Mouse (Mus musculus): Measurements from ENCODE around the gene Kif26a. TPM values are rescaled to one million over a fixed set of nuclear protein-coding genes. Genes with fewer than 3 reads are reported as not detected.

Kif26a gene
- total RNA-seq, 2 experiments from 2014 or later = 22.0 to 23.1 TPM

DNA sequence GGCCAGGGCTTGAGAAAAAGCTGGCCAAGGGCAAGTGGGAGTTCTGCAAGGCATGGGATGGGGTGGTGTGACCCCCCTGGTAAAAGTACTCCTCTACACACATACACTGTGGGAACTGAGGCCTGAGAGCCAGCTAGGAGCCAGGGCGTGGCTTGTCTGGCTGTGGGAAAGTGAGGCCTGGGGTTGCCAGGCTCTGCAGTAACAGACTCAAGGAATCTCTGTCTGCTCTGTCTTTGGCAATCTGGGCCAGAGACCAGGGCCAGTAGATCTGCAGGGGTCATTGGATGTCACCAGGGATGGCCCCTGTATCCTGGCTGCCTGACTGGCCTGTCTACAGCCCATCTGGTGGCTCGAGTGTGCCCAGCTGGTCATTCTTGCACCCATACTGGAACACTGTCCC is 61.2 kb downstream of the Kif26a start:
- intact Hi-C loops (cut with DNase I) = no loop called here

DNA sequence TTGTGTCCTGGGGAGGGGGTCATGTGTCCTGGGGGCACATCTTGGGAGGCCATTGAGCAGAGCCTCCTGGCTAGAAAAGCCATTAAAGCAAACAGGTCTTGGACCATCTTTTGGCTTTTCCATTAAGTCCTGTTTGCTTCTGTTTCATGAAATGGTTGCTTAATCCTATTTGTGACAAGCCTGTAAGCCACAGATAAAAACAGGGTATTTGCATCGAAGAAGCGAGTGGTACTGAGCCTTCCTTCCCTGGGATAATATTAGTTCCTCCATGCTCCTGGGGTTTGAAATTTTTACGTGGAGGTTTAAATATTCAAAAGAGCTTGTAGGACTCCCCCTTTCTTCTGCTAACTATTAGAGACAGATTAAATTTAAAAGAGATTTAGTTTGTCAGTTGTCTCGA is 61.7 kb downstream of the Kif26a start:
- DNase-seq = no peak
- intact Hi-C loops (cut with DNase I) = no loop called here

More for the DNA sequence above, 61.2 kb downstream of the Kif26a start:
- DNase-seq = no peak

DNA sequence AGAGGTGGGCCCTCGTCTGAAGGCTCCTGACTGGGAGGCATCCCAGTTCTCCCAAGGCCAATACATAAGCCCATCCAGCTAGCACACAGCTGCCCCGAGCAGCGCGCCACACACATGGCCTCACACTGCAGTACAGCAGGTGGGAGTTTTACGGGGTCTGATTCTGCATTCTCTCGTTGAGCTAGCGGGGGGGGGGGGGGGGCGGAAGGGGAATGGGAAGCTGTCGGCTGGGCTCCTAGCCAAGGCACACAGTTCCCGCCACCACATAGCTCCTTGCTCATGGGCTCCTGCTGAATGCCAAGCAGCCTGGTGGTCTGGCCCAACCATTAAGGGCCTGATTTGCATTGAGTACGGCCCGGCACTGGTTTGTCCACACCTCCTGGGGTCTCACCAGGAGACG is 64.6 kb downstream of the Kif26a start:
- intact Hi-C loops (cut with DNase I) = no loop called here
- DNase-seq = no peak

DNA sequence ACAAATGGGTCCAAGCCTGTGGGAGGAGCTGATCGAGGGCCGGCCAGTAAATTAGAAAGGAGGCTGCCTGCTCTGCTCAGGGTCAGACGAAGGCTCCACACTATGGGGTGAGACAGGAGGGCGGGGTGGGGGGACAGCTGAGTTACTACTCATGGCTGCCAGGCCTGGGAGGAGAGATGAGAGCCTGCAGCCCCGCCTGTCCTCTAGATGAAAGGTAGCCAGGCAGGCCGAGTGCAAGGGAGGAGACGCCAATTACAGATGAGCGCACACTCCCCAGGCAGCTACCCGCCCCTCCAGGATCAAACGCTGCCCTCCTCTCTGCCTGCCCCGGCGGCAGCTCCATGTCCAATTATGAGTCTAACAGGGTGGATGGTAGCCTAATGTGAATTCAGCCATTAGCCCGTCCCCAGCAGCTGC is 68.4 kb downstream of the Kif26a start:
- intact Hi-C loops (cut with DNase I) = no loop called here
- DNase-seq = no peak

DNA sequence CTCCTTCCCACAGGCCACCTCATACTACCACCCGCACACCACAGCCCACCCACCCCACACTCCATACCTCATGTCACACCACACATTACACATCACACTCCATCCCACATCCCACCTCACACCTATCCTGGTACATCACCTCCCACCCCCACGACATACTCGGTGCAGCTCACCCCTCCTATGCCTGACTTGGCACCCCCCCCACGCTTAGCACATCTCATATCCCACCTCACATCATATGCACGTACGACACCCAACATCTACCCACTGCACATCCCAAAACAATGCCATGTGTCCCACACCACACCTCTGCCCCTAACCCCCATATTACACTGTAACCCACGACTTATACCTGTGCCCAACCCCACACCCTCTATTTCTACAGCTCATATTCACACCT is 69.5 kb downstream of the Kif26a start:
- intact Hi-C loops (cut with DNase I) = no loop called here
- DNase-seq = no peak

DNA sequence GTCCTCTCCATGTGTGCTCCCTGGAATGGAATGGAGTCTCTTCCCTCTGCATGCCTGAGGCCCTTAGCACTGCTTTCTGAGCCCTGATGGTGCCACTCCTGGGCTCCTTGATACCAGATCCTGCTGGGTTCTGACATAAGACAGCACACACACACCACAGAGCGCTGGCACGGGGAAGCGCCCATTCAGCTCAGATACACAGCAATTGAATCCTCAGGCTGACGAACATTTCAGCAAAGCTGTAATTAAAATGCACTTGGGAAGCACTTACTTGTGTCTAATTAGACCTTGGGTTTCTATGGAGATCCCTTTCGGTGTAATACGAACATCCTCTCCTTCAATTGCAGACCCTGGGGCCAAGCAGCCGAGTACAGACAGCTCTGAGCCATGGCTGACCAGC is 71.0 kb downstream of the Kif26a start:
- intact Hi-C loops (cut with DNase I) = no loop called here
- DNase-seq = no peak

DNA sequence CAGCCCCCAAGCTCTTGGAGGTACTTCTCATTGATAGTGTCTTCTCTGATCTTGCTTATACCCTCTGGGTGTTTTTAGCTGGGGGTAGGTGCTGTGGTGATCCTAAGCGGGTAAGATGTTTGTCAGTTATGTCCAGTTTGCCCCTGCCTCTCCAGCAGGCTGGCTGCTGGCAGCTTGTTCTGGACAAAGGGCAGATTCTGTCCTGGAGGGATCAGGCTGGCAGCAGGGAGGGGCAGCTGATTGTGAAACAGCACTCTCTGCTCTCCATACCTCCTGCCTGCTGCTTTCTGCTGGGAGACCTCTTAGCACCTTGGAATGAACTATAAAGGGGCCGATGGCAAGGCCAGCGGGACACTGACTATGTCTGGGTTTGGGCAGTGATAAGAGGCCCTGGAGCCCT is 71.7 kb downstream of the Kif26a start:
- intact Hi-C loops (cut with DNase I) = no loop called here
- no peak for DNase-seq

DNA sequence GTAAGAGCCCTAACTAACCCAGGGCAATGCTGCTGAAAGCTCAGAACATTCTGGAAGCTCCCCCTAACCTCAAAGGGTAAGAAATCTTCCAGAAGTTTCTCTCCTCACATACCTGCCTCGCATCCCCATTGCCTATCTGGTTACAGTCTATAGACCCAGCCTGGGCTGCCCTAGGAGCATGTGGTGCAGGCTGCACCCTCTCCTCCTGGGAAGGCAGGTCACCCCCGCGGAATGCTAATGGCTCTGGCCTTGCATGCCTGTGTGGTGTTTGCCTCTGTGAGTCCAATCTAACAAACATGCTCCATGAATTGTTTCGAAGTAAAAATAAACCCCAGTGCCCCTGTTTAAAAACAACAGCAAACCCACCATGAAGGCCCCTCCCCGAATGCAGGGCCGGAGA is 75.3 kb downstream of the Kif26a start:
- no peak for DNase-seq
- intact Hi-C loops (cut with DNase I) = no loop called here

DNA sequence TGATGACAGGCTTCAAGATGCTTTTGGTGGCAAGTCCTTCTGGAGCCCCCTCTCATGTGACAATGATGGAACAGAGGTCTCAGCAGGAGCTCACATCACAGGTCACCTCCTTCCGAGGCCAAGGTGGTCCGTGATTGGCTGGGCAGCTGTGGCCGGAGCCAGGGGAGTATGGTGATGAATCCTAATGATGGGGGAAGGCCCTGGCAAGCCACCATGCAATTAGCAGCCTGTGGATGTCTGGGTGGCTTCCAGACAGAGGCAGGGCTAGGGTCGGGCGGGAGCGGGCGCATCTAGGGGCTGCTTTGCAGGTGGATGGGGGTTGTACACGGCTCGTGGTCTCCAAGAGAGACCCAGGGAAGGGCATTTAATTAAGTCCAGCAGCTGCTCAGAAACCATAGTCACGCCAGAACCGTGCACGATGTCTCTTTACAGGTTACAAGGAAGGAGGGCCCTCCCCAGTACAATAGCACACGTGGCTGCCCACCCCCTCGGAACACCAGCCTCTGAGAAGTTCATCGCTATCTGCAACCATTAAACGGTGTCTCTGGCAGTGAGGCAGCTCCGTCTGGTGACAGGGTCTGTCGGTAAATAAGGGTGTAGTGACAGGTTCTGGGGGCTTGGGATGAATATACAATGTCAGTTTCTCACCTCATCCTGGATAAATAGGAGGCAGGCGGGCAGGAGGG is 75.9 kb downstream of the Kif26a start:
- intact Hi-C loops (cut with DNase I) = no loop called here
- DNase-seq = no peak

DNA sequence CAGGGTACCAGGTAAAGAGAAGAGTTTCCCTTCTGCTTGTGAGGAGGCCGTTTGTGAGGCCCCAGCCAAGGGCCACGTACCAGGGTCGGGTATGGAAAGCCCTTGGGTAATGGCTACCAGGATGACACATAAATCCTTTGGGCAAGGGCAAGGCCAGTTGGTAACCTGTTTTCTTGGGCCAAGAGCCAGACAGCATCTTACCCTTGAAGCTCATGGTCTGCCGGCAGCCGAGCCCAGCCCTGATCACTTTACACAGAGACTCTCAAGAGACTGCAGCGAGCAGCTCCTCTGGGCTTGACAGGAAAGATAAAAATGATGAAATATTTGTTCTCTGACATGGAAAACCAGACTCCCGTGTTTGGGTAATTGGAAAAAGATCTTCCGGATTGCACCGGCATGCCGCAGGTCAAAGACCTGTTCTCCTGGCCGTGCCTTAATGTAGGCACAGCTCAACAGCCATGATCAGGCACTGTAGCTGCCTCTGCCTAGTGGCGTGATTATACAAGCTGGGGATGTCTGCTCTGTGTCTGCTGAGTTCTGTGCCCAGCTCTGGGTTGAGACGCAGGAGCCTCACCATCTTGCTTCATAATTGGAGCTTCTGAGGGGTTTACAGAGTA is 77.8 kb downstream of the Kif26a start:
- intact Hi-C loops (cut with DNase I) = no loop called here

DNA sequence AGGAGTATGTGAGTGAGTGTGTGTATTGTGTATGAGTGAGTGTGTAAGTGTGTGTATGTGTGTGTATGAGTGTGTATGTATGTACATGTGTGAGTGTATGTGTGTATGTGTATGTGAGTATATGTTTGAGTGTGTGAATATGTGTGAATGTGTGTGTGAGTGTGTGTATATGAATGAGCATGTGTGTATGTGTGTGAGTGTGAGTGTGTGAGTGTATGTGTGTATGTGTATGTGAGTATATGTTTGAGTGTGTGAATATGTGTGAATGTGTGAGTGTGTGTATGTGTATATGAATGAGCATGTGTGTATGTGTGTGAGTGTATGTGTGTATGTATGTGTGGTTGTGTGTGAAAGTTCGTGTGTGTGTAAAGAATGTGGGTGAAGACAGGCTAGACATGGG is 80.2 kb downstream of the Kif26a start:
- intact Hi-C loops (cut with DNase I) = no loop called here
- DNase-seq = no peak

More for the DNA sequence above, 77.8 kb downstream of the Kif26a start:
- DNase-seq = no peak

DNA sequence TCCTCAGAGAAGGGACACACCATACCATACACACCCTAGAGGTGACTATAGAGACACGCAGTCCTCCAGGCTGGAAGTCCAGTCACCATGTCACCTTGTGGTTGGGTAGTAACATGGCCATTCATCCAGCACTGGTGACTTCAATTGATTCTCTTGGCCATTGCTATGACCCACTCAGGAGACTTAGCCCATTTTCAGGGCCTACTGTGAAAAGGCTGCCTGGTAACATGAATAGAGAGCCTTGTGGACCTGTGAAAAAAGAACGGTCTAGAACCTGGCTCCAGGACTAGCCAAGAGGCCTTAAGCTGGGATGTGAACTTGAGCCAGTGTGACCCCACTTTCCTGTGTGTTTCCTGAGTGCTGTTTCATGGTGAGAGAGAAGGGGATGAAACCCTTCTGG is 80.6 kb downstream of the Kif26a start:
- intact Hi-C loops (cut with DNase I) = no loop called here
- DNase-seq = no peak

DNA sequence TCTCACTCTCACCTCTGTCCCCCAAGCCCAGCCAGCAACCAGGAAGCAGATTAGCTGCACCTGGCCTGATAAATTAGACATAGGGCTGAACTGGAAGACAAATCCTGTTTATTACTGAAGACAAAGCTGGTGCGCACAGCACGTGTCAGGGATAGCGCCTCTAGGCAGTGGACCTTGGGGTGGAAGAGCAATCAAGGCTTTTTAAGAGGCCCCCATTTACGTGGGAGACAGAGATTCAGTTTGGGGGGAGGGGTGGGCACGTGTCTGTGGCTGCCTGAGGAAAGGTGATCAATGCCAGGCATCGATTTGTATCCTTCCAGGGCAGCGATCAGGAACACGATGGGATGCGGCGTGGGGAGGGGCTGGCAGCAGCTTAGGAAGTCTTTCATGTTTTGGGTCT is 83.1 kb downstream of the Kif26a start:
- DNase-seq = no peak
- intact Hi-C loops (cut with DNase I) = no loop called here

DNA sequence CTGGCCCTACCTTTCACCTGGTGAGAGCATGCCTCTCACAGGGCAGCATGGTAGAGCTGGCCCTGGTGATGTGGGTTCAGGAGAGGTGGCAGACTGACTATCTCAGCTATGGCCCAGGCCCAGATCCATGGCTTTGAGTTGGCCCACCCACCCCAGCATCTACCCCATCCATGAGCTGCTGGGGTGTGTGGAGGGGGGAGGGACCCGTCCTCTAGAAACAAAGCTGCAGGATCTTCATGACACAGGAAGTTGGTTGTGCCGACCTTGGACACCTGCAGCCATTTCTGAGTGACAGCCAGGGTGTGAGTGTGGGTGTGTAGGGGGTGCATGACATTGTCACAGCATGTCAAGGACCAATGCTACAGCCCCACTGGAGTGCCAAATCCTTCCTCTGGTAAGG is 84.2 kb downstream of the Kif26a start:
- intact Hi-C loops (cut with DNase I) = no loop called here
- no peak for DNase-seq

Small RNAs within 50 kb of the gene (microRNA-seq; reads per million reads assigned to microRNA genes)
- gene Mir203 = 47.0 to 148 reads per million in 2 experiments
- 0 reads per million in 2 experiments for gene Mir3073a
- gene Mir3073b = 0 reads per million in 2 experiments

Other genes with a start within 250 kb of the Kif26a start
- gene Ppp1r13b, start 238.1 kb upstream of the Kif26a start, total RNA-seq (2021) = 10 to 100 TPM; 21.1 to 21.5 TPM
- gene Atp5mpl, start 179.2 kb upstream of the Kif26a start, total RNA-seq (2021) = 1,000 to 10,000 TPM; 1,406 to 1,431 TPM
- 1 to 10 TPM in 1 of 2 experiments, under 1 TPM in 1; 0.17 to 1.1 TPM for gene Tdrd9, start 174.6 kb upstream of the Kif26a start, total RNA-seq (2021)
- under 1 TPM in 1 of 2 experiments, not detected in 1; 0.34 TPM for gene Rd3l, start 164.9 kb upstream of the Kif26a start, total RNA-seq (2021)
- gene Aspg, start 39.5 kb upstream of the Kif26a start, total RNA-seq (2021) = 1 to 10 TPM in 1 of 2 experiments, under 1 TPM in 1; 0.37 to 2.2 TPM

Measured in heart, postnatal 14 days (tissue).